Mouse (Mus musculus) cerebellum, adult 9-11 months (tissue): Measurements from ENCODE around the gene Rabl3.

ENCODE experiments used
- DNase-seq: peaks from one replicate; pipeline ENCODE4 v3.0.0; 2022

Gene Rabl3

GRCm38 (mm10) chr16:37598463-37598862 is 58.8 kb downstream of the Rabl3 start:
- DNase-seq, result no peak

GRCm38 (mm10) chr16:37599326-37599725 is 59.6 kb downstream of the Rabl3 start:
- no peak for DNase-seq

GRCm38 (mm10) chr16:37603431-37603830 is 63.7 kb downstream of the Rabl3 start:
- DNase-seq, result no peak

- DNase-seq, result peak; percentile 18
Observed at GRCm38 (mm10) chr16:37604243-37604642, 64.6 kb downstream of the Rabl3 start.

- DNase-seq, result no peak
Observed at GRCm38 (mm10) chr16:37610333-37610732, 70.6 kb downstream of the Rabl3 start.

GRCm38 (mm10) chr16:37611072-37611471 is 71.4 kb downstream of the Rabl3 start:
- peak; percentile 67 for DNase-seq

GRCm38 (mm10) chr16:37612013-37612412 is 72.3 kb downstream of the Rabl3 start:
- DNase-seq, result peak; percentile 75

- DNase-seq, result no peak
Observed at GRCm38 (mm10) chr16:37614540-37614939, 74.9 kb downstream of the Rabl3 start.

- no peak for DNase-seq
Observed at GRCm38 (mm10) chr16:37615429-37615828, 75.7 kb downstream of the Rabl3 start.

- no peak for DNase-seq
Observed at GRCm38 (mm10) chr16:37616104-37616503, 76.4 kb downstream of the Rabl3 start.

GRCm38 (mm10) chr16:37617695-37618094 is 78.0 kb downstream of the Rabl3 start:
- peak; percentile 82 for DNase-seq
